Mouse (Mus musculus) lung, postnatal 0 days (tissue): ENCODE measurements at regions not wholly inside any gene's neighbourhood (a gene's known extent, or its start where the extent isn't known, plus 50 kb on each side); places are given as distances from the start of the nearest gene placed in this dataset.

Source experiments
- CTCF ChIP-seq: IDR thresholded peaks from 2 replicates; pipeline ENCODE4 v1.5.1; 2016; ENCODE audit warnings: antibody characterized with exemption, mild to moderate bottlenecking
- EP300 ChIP-seq: IDR thresholded peaks from 2 replicates; pipeline ENCODE4 v1.6.1; 2016; ENCODE audit warnings: antibody characterized with exemption, mild to moderate bottlenecking, control low read depth

- TF ChIP-seq CTCF (no peak), EP300 (no peak)
Observed at GRCm38 (mm10) chr13:44669761-44670160, 59.5 kb upstream of the Jarid2 start.
